Mouse (Mus musculus) gastrocnemius, postnatal 10 days (tissue): ENCODE data around the gene Gm47289. TPM values are rescaled to one million over a fixed set of nuclear protein-coding genes. Genes with fewer than 3 reads are reported as not detected.
A peak's percentile ranks its signal among the peaks of the same experiment; 100 is the strongest.

Experiments used
- DNase-seq: peaks from one replicate; pipeline ENCODE4 v3.0.0; 2021; ENCODE audit warnings: mixed read lengths
- total RNA-seq, 2 experiments: library from RNA; stranded (reverse); gene quantifications; 2 replicates each; pipeline ENCODE4 v1.2.3; 2021

Gene Gm47289
- total RNA-seq, 2 experiments from 2014 or later = not detected

DNA sequence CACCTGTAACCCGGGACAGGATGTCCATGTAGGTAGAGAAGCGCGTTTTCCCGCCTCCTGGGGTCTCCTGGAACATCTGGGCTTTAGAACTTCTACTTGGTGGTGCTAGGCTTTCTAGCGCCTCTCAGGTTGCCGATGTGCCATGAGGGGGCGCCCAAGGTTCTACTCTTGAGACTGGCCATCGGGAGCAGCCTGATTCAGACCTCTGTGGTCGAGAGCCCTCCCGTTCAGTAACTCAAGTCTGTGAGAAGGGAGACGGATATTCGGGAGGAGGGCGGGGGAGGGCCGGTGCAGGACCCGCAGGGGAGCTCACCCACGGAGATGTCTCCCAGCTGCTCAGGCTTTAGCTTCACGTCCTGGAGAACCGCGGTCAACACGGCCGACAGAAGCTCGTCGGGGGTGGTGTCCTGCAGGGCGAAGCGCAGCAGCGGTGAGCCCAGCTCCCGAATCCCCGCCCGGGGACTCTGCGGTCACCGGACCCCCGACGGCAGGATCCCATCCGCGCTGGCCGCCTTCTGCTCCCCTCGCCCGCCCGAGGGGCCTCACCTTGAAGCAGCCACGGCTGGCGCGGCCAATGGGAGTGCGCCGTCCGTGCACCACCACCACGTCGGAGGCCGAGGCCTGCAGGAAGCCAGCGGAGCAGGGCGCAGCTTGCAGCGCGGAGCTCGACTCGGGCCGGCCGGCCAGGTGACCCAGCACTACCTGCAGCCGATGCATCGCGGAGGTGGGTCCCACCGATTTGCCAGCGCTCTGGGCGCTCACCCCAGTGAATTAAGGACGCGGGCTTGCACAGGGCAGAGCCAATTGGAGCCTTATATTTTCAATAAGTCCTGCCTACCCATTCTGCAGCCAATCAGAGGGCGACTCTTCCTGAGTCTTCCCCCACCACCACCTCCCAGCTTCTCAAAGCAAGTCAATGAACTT is 2.4 kb upstream of the Gm47289 start, which contains the start of gene Acaa1b:
Acaa1b (minus strand) TSS at position 816 of the 924 bp plus-strand sequence.
- DNase-seq = peak; percentile 86

DNA sequence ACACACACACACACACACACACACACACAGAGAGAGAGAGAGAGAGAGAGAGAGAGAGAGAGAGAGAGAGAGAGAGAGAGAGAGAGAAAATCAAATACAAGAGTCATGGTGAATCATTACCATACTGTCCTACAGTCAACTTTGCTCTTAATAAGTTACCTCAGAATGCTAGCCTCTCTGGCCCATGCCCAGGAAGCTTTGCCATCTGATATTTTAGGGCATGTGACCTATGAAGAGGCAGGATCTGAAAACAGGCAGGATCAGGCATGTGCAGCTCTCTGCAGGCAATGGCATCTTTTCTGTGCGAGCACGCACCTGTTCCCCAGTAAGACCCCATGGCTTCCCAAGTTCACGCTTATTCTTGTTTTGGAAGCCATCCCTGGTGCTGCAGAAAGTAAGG is 1.7 kb downstream of the Gm47289 start:
- no peak for DNase-seq

GRCm38 (mm10) chr9:119164743-119165142 is 5.8 kb downstream of the Gm47289 start:
- DNase-seq = no peak

GRCm38 (mm10) chr9:119165548-119165947 is 6.6 kb downstream of the Gm47289 start:
- DNase-seq = no peak

GRCm38 (mm10) chr9:119167608-119168007 is 8.6 kb downstream of the Gm47289 start:
- DNase-seq = no peak

DNA sequence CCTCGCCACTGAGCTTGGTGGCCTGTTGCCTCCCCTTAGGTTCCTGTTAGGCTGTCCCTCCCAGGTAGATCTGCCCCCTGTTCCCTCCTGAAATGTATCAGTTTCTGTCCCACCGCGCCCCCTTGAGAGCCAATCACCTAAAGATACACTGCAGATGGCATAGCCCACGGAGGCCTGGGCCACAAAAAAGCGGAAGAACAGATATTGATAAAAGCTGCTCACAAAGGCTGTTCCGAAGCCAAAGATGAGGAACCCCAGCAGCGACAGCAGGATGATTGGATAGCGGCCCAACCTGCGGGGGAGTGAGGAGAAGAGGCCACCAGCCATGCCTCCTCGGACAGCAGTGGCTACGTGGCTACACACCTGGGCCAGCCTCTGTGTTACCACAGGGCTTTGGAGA is 20.3 kb downstream of the Gm47289 start:
- DNase-seq = no peak

GRCm38 (mm10) chr9:119181241-119181728 is 22.3 kb downstream of the Gm47289 start:
- DNase-seq = peak; percentile 19

GRCm38 (mm10) chr9:119192202-119192990 is 33.4 kb downstream of the Gm47289 start:
- DNase-seq = no peak

GRCm38 (mm10) chr9:119199151-119199861 is 40.3 kb downstream of the Gm47289 start:
- DNase-seq = no peak

DNA sequence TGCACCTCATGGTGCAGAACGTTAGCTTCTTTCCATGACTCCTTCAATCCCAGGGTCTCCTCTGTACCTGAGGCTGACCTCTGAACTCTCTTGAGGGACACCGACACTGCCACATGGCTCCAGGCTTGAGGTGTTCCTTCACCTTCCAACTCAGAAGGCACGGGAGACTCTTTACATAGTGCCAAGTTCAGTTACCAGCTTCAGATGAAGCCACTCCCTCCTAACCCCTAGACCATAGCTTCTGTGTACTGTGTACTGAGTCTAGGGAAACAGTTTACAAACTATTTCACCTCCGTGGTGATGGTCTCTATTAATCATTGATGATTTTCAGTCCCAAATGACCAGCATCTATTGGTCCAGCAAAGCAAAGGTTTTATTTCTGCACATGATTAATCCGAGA is 42.7 kb downstream of the Gm47289 start:
- DNase-seq = no peak

DNA sequence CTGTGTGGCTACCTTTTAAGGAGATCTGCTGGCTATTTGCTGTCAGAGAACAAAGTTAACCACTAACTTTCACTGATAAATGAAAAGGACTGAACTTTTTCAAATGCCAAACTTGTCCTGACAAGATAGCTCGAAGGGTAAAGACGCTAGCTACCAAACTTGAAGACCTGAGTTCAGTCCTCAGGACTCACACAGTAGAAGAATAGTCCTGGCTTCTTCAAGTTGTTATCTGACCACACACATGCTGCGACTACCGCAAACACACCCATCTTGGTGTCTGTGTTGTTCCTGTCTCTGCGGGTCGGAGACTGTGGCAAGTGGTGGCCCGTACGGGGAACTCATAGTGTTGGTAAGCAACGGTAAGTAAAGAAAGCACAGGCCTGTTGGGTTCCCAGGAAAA is 44.7 kb downstream of the Gm47289 start:
- DNase-seq = no peak

GRCm38 (mm10) chr9:119205756-119206155 is 46.8 kb downstream of the Gm47289 start:
- DNase-seq = no peak

DNA sequence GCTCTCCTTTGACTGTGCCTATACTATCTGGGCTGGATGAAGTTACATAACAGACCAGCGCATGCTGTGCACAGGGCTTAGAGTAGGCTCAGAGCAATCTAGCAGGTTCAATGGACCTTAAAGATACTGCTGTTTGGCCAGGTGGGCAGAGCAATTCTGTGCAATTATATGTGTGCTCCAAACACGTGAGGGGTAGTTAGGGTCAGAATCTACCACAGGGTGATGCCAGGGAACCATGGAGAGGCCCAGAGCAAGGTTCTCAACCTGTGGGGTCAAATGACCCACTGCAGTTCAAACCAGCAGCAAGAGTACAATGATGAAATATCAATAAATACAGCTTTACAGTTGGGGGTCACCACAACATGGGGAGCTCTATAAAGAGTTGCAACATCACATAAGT is 47.7 kb downstream of the Gm47289 start:
- no peak for DNase-seq

GRCm38 (mm10) chr9:119207113-119207512 is 48.2 kb downstream of the Gm47289 start:
- no peak for DNase-seq

DNA sequence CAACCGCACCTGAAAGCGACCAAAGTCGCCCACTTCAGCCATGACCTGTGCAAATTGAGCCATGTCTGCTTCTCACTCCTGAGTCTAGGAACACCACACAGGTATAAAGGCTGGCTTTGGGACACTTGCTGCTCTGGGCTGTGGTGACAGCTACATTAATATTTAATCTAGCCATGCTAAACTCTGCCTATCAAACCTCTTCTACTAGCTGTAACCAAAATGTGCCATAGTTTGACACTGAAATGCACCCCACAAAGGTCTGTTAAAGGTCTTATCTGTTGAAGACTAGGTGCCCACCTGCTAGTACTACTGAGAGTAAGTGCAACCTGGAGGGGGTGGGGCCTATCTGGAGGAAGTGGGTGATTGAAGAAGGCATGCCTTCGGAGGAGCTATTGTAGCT is 50.0 kb downstream of the Gm47289 start, which contains the start of gene Slc22a13:
Slc22a13 (minus strand) TSS at position 101 of the 400 bp plus-strand sequence.
- no peak for DNase-seq

Other genes starting within 250 kb of the Gm47289 start
- gene Ctdspl, start 232.7 kb upstream of the Gm47289 start, total RNA-seq = 10 to 100 TPM; 14.5 to 14.6 TPM
- gene Vill, start 106.4 kb upstream of the Gm47289 start, total RNA-seq = under 1 TPM; 0.52 to 0.81 TPM
- 10 to 100 TPM; 12.5 to 17.1 TPM for gene Plcd1, start 65.7 kb upstream of the Gm47289 start, total RNA-seq
- under 1 TPM; 0.16 to 0.43 TPM for gene Dlec1, start 56.7 kb upstream of the Gm47289 start, total RNA-seq
- gene Acaa1b, start 2.1 kb upstream of the Gm47289 start, total RNA-seq = 1 to 10 TPM; 1.1 to 1.9 TPM
- gene Slc22a13, start 49.9 kb downstream of the Gm47289 start, total RNA-seq = not detected
- 10 to 100 TPM; 32.9 to 33.7 TPM for gene Oxsr1, start 163.3 kb downstream of the Gm47289 start, total RNA-seq
- 10 to 100 TPM; 42.0 to 44.0 TPM for gene Acaa1a, start 180.5 kb downstream of the Gm47289 start, total RNA-seq
- 10 to 100 TPM in 1 of 2 experiments, 1 to 10 TPM in 1; 8.7 to 10.5 TPM for gene Myd88, start 182.2 kb downstream of the Gm47289 start, total RNA-seq
- gene Xylb, start 198.2 kb downstream of the Gm47289 start, total RNA-seq = under 1 TPM; 0.47 to 0.88 TPM
- not detected for gene Slc22a14, start 206.4 kb downstream of the Gm47289 start, total RNA-seq
- 10 to 100 TPM in 1 of 2 experiments, 1 to 10 TPM in 1; 7.5 to 14.3 TPM for gene Acvr2b, start 243.0 kb downstream of the Gm47289 start, total RNA-seq